8 mouse cellular contexts compared by ENCODE assay signal in the genomic region with DNA sequence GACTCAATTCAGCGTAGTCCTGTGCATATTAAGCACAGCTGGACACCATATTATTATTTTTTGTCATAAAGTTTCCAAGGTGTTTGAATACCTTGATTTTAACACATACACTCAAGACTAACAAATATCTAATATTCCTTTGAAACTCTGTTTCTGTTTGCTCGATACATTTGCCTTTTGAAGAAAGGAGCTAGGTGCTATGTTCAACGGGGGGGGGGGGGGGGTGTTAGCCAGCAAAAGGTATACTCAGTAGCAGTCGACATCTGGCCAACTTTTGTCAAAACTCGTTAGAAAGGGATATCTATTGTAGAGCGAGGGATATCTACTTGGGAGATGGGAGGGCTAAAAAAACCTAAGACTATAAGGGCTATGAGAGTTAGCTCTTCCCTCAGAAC. TPM values are rescaled to one million over a fixed set of nuclear protein-coding genes. Genes with fewer than 3 reads are reported as not detected.
DNase-seq lines count a peak whose midpoint lies in the region; ATAC-seq and TF ChIP-seq lines count a peak whose summit lies in the region.

No protein-coding gene starts in this region.

- no peak for TF ChIP-seq CTCF in CH12.LX (conservative IDR thresholded peaks at IDR 0.05 in 1 of 2, IDR thresholded peaks at IDR 0.05 in 1 of 2; ENCODE audit: low read depth in 2 of 2, low read length in 2 of 2)

- H3K79me2 ChIP-seq in CH12.LX (replicated peaks; ENCODE audit: control insufficient read depth, extremely low read depth, insufficient read depth, poor library complexity, severe bottlenecking), result peaks cover 2% of the 10 kb centered on the region; the same call in 1 of the 2 replicates

- peaks cover 5 to 53% of the 10 kb centered on the region in 2 experiments; a peak in 3 of 4 replicates for H3K4me1 ChIP-seq in CH12.LX (ENCODE audit: control insufficient read depth in 1 of 2, insufficient read depth in 2 of 2)
- peaks cover 44% of the 10 kb centered on the region for H3K4me1 ChIP-seq in forebrain, embryonic 16.5 days (replicated peaks; ENCODE audit: control insufficient read depth, insufficient read depth, low read length)
- H3K4me1 ChIP-seq in liver, embryonic 15.5 days (replicated peaks), result peaks cover 66% of the 10 kb centered on the region

- dilution Hi-C loops in CH12.LX (cut with MboI; ENCODE audit: extremely low pct_ligation_motif_present, extremely low pct_unique_long_range_greater_than_20kb, low sequenced_read_pairs), result no loop called here

- in situ Hi-C loops in CH12.LX (cut with MboI; ENCODE audit: low pct_ligation_motif_present, low pct_unique_long_range_greater_than_20kb, low sequenced_read_pairs), result loop anchor here (5.0 to 10.0 kb wide), 4 partner anchors 41 to 222 kb away; no protein-coding TSS in a partner anchor

- intact Hi-C loops in heart, postnatal 10 days (cut with DNase I), result loop anchor here (5.0 kb wide), 1 partner anchor 96 kb away; the partner anchor contains the start of gene Rps27l

- DNase-seq in heart, adult 11 months, result peak; percentile 84
- no peak for DNase-seq in heart, postnatal 10 days
- no peak for DNase-seq in CH12.LX (ENCODE audit: extremely low read depth)
- DNase-seq in right cerebral cortex, postnatal 36 days (ENCODE audit: low spot score in 2 of 2), result no peak
- no peak for DNase-seq in cerebellum, adult 9-11 months
- no peak for DNase-seq in left cerebral cortex, adult 9 months (ENCODE audit: low spot score in 2 of 2)

- H3K27ac ChIP-seq in CH12.LX (ENCODE audit: insufficient read depth, low read depth), result no peak overlapping the region
- no peak overlapping the region; the same call in none of the 2 replicates for H3K27ac ChIP-seq in forebrain, embryonic 16.5 days (ENCODE audit: low read length)
- peak overlapping the region; percentile 98 for H3K27ac ChIP-seq in liver, embryonic 15.5 days (replicated peaks)

- H3K4me3 ChIP-seq in CH12.LX (replicated peaks in 1 of 3; ENCODE audit: low read depth in 2 of 3, low read length in 2 of 3, poor library complexity in 1 of 3), result peak overlapping the region; percentile 73 to 92 (median 74)
- peak overlapping the region; percentile 90 for H3K4me3 ChIP-seq in forebrain, embryonic 16.5 days (replicated peaks; ENCODE audit: low read length)
- peak overlapping the region; percentile 87 for H3K4me3 ChIP-seq in liver, embryonic 15.5 days (replicated peaks)

- H3K9ac ChIP-seq in CH12.LX (ENCODE audit: insufficient read depth, low read depth), result peak overlapping the region; percentile 80
- H3K9ac ChIP-seq in forebrain, embryonic 16.5 days (replicated peaks; ENCODE audit: low read depth, low read length), result peak overlapping the region; percentile 95
- peak overlapping the region; percentile 91 for H3K9ac ChIP-seq in liver, embryonic 15.5 days

- TF ChIP-seq EP300 in CH12.LX (IDR thresholded peaks at IDR 0.05; ENCODE audit: low read length), result no peak

- no peaks in the 10 kb centered on the region for H3K9me3 ChIP-seq in CH12.LX (replicated peaks; ENCODE audit: low read length)
- H3K9me3 ChIP-seq in forebrain, embryonic 16.5 days (ENCODE audit: control insufficient read depth, low read length), result no peaks in the 10 kb centered on the region
- H3K9me3 ChIP-seq in liver, embryonic 15.5 days (replicated peaks), result no peaks in the 10 kb centered on the region

- ATAC-seq in forebrain, embryonic 16.5 days, result no peak
- ATAC-seq in liver, embryonic 15.5 days (ENCODE audit: insufficient read depth), result no peak

- WGBS in forebrain, embryonic 16.5 days, result 20% methylated on average over 6 of the region's 6 CpGs
- 11% methylated on average over 6 of the region's 6 CpGs for WGBS in liver, embryonic 15.5 days (ENCODE audit: insufficient replicate concordance)

- H3K36me3 ChIP-seq in CH12.LX (replicated peaks in 1 of 2; ENCODE audit: control insufficient read depth in 1 of 2, insufficient read depth in 1 of 2, low read length in 1 of 2), result peaks cover 0 to 20% of the 10 kb centered on the region in 2 experiments
- no peaks in the 10 kb centered on the region for H3K36me3 ChIP-seq in forebrain, embryonic 16.5 days (ENCODE audit: control insufficient read depth, insufficient read depth)
- no peaks in the 10 kb centered on the region; the same call in 1 of the 2 replicates for H3K36me3 ChIP-seq in liver, embryonic 15.5 days (replicated peaks)

- H3K27me3 ChIP-seq in CH12.LX (replicated peaks), result no peaks in the 10 kb centered on the region
- H3K27me3 ChIP-seq in forebrain, embryonic 16.5 days (replicated peaks; ENCODE audit: control insufficient read depth, insufficient read depth, low read length), result peaks cover 14% of the 10 kb centered on the region
- H3K27me3 ChIP-seq in liver, embryonic 15.5 days, result peaks cover 36% of the 10 kb centered on the region

- H3K4me2 ChIP-seq in CH12.LX (ENCODE audit: insufficient read depth, low read depth, poor library complexity, severe bottlenecking), result peak overlapping the region; percentile 77
- H3K4me2 ChIP-seq in forebrain, embryonic 16.5 days (ENCODE audit: low read length), result peak overlapping the region; percentile 66
- H3K4me2 ChIP-seq in liver, embryonic 15.5 days, result peak overlapping the region; percentile 70

- no peak for TF ChIP-seq RAD21 in CH12.LX (IDR thresholded peaks at IDR 0.05; ENCODE audit: low read depth, low read length)

- TF ChIP-seq POLR2A in CH12.LX (IDR thresholded peaks at IDR 0.05; ENCODE audit: low read depth, low read length), result no peak

TF ChIP-seq in CH12.LX, 34 proteins besides CTCF, POLR2A, EP300 and RAD21:
- TF ChIP-seq POLR2AphosphoS2 (IDR thresholded peaks at IDR 0.05; ENCODE audit: low read depth, low read length), result no peak
- TF ChIP-seq TCF12 (IDR thresholded peaks at IDR 0.05; ENCODE audit: low read depth, low read length), result no peak
- TF ChIP-seq NELFE (IDR thresholded peaks at IDR 0.05; ENCODE audit: low read depth, low read length), result no peak

RNA-seq across cellular contexts. Expression of gene Tpm1, which starts 6.4 kb away (rescaled TPM):
- 1,000 to 10,000 TPM; 9,258 to 9,439 TPM for total RNA-seq in heart, postnatal 10 days (2021)
- total RNA-seq in CH12.LX (2012; rRNA removed) (34.6 and 34.9 TPM in 2 replicates), CH12.LX (2014; rRNA removed) (63.1 and 67.2 TPM in 2 replicates)
- polyA plus RNA-seq in CH12.LX (2012; ENCODE audit: insufficient read length, low read depth), result 178 and 213 TPM in 2 replicates
- 120 and 127 TPM in 2 replicates for polyA plus RNA-seq in forebrain, embryonic 16.5 days (2015; fragmentation: Nextera tagmentation; extraction: Ambion mirVana)
- polyA plus RNA-seq in liver, embryonic 15.5 days (2015; fragmentation: Nextera tagmentation; extraction: Ambion mirVana), result 117 and 136 TPM in 2 replicates
